Mouse (Mus musculus) retina, postnatal 7 days (tissue): Measurements from ENCODE around the gene Cpne5.
A peak's percentile ranks its signal among the peaks of the same experiment; 100 is the strongest.
"Not testable (repeated sequence)": the region's sequence is repeated elsewhere in the genome, so short reads cannot be mapped to it uniquely, and the experiment has no call there.

Experiments
- DNase-seq: peaks from one replicate; pipeline ENCODE4 v3.0.0-alpha.2; 2012; ENCODE audit warnings: low read depth, low spot score

Cpne5 gene

GRCm38 (mm10) chr17:29237772-29238420 lies at the start of gene Cpne5:
Cpne5 (minus strand) TSS chr17:29238167.
- no peak for DNase-seq

GRCm38 (mm10) chr17:29282216-29282952 lies 44.4 kb upstream of the Cpne5 start:
- DNase-seq = no peak

- no peak for DNase-seq
Observed at GRCm38 (mm10) chr17:29281541-29281940, 43.6 kb upstream of the Cpne5 start.

- DNase-seq = no peak
Observed at GRCm38 (mm10) chr17:29280422-29280821, 42.5 kb upstream of the Cpne5 start.

- DNase-seq = no peak
Observed at GRCm38 (mm10) chr17:29273889-29274288, 35.9 kb upstream of the Cpne5 start.

GRCm38 (mm10) chr17:29273156-29273555 lies 35.2 kb upstream of the Cpne5 start:
- DNase-seq = no peak

GRCm38 (mm10) chr17:29270148-29270698 lies 32.3 kb upstream of the Cpne5 start:
- no peak for DNase-seq

GRCm38 (mm10) chr17:29269349-29269706 lies 31.4 kb upstream of the Cpne5 start:
- DNase-seq = no peak

- peak; percentile 93 for DNase-seq
Observed at GRCm38 (mm10) chr17:29268682-29269348, 30.8 kb upstream of the Cpne5 start, which contains the start of gene BC004004. BC004004 (plus strand) TSS chr17:29268788.

- no peak for DNase-seq
Observed at GRCm38 (mm10) chr17:29267931-29268681, 30.1 kb upstream of the Cpne5 start.

GRCm38 (mm10) chr17:29267040-29267439 lies 29.1 kb upstream of the Cpne5 start:
- not testable (repeated sequence) for DNase-seq

GRCm38 (mm10) chr17:29264760-29265159 lies 26.8 kb upstream of the Cpne5 start:
- no peak for DNase-seq

GRCm38 (mm10) chr17:29263840-29264633 lies 26.1 kb upstream of the Cpne5 start, which contains the start of gene Ppil1:
Ppil1 (minus strand) TSS chr17:29264186.
- DNase-seq = peak; percentile 65

- no peak for DNase-seq
Observed at GRCm38 (mm10) chr17:29263417-29263816, 25.4 kb upstream of the Cpne5 start.

GRCm38 (mm10) chr17:29262259-29262649 lies 24.3 kb upstream of the Cpne5 start:
- no peak for DNase-seq

- no peak for DNase-seq
Observed at GRCm38 (mm10) chr17:29261603-29262258, 23.8 kb upstream of the Cpne5 start.

GRCm38 (mm10) chr17:29260501-29260900 lies 22.5 kb upstream of the Cpne5 start:
- no peak for DNase-seq

GRCm38 (mm10) chr17:29259489-29259888 lies 21.5 kb upstream of the Cpne5 start:
- DNase-seq = peak; percentile 73

GRCm38 (mm10) chr17:29258921-29259320 lies 21.0 kb upstream of the Cpne5 start:
- DNase-seq = no peak

GRCm38 (mm10) chr17:29258025-29258558 lies 20.1 kb upstream of the Cpne5 start:
- DNase-seq = no peak
